Mouse (Mus musculus) intestine, embryonic 14.5 days (tissue): ENCODE data around the gene Elf2. TPM values are rescaled to one million over a fixed set of nuclear protein-coding genes. Genes with fewer than 3 reads are reported as not detected.

Experiments
- ATAC-seq: fragments of 200-750 bp; cut with Nextera tagmentation; replicated peaks from 2 replicates; pipeline ENCODE4 v1.8.0; 2017; ENCODE audit warnings: low read depth, moderate number of reproducible peaks, moderate TSS enrichment, moderate library complexity; ENCODE audit not compliant: low FRiP score, low TSS enrichment
- DNase-seq: peaks from one replicate; pipeline ENCODE4 v3.0.0-alpha.2; 2018; ENCODE audit warnings: low spot score
- H3K27ac ChIP-seq: fragments of 300-500 bp; sonication (generic); 2 replicates; pipeline ENCODE4 v1.5.1; 2014; ENCODE audit warnings: low read depth, mild to moderate bottlenecking, control low read depth
- H3K27me3 ChIP-seq: fragments of 300-500 bp; sonication (generic); replicated peaks from 2 replicates; pipeline ENCODE4 v1.6.1; 2014; ENCODE audit warnings: low read length, control low read depth; ENCODE audit not compliant: control insufficient read depth, insufficient read depth
- H3K36me3 ChIP-seq: fragments of 300-500 bp; sonication (generic); 2 replicates; pipeline ENCODE4 v1.6.1; 2014; ENCODE audit warnings: low read length, control low read depth; ENCODE audit not compliant: control insufficient read depth, insufficient read depth
- H3K4me1 ChIP-seq: fragments of 300-500 bp; sonication (generic); replicated peaks from 2 replicates; pipeline ENCODE4 v1.6.1; 2014; ENCODE audit warnings: low read length, control low read depth, mixed read lengths; ENCODE audit not compliant: control insufficient read depth, insufficient read depth
- H3K4me2 ChIP-seq: fragments of 300-500 bp; sonication (generic); 2 replicates; pipeline ENCODE4 v1.6.1; 2014; ENCODE audit warnings: low read length
- H3K4me3 ChIP-seq: fragments of 300-500 bp; sonication (generic); 2 replicates; pipeline ENCODE4 v1.5.1; 2014; ENCODE audit warnings: low read depth, low read length, control low read depth, mixed read lengths
- H3K9ac ChIP-seq: fragments of 300-500 bp; sonication (generic); 2 replicates; pipeline ENCODE4 v1.6.1; 2014; ENCODE audit warnings: mild to moderate bottlenecking, low read length
- H3K9me3 ChIP-seq: fragments of 300-500 bp; sonication (generic); 2 replicates; pipeline ENCODE4 v1.6.1; 2016; ENCODE audit warnings: low read length, control low read depth; ENCODE audit not compliant: control insufficient read depth
- WGBS: fragments of 180-500 bp; shearing (Covaris S2); extraction: QIAGEN DNeasy Blood & Tissue Kit; methylation state at CpG from one replicate; pipeline ENCODE4 v1.1.7; 2014; 5-methylcytosine and 5-hydroxymethylcytosine counted together
- microRNA-seq: library from miRNA; unstranded; fragments of <30 nt; microRNA quantifications from one replicate; pipeline ENCODE4, GENCODE M21; 2016
- polyA plus RNA-seq: library from polyadenylated mRNA; unstranded; fragments of >200 nt; fragmentation: Nextera tagmentation; extraction: Ambion mirVana; gene quantifications from 2 replicates; pipeline ENCODE4 v1.2.1, GENCODE M21; 2014

Gene Elf2
- polyA plus RNA-seq, 1 experiment from 2014 or later, result 65.1 TPM

DNA sequence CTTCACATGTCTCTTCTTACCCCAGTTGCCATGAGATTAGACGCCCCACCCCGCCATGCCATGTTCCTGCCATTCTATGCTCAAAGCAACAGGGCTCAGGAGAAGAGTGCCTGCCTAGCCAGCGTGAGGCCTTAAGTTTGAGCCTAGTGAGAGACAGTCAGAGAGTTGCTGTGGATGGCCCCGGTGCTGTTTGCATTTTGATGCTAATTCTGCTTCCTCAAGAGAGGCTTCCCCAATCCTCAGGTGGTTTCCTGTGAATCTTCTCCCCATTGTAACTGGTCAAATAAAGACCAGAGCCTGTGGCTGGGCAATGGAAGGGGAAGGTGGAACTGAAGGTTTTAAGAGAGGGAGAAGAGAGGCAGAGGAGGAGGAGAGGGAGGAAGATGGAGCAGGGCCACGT is 131.8 kb downstream of the Elf2 start:
- Histone ChIP-seq H3K4me1 (no peaks in the 10 kb centered on the region), H3K27ac (no peak overlapping the region), H3K9ac (no peak overlapping the region), H3K36me3 (no peaks in the 10 kb centered on the region), H3K9me3 (no peaks in the 10 kb centered on the region), H3K27me3 (no peaks in the 10 kb centered on the region), H3K4me3 (no peak overlapping the region), H3K4me2 (no peak overlapping the region)
- no peak for ATAC-seq
- 65% methylated on average over 5 of the region's 5 CpGs for WGBS
- no peak for DNase-seq

DNA sequence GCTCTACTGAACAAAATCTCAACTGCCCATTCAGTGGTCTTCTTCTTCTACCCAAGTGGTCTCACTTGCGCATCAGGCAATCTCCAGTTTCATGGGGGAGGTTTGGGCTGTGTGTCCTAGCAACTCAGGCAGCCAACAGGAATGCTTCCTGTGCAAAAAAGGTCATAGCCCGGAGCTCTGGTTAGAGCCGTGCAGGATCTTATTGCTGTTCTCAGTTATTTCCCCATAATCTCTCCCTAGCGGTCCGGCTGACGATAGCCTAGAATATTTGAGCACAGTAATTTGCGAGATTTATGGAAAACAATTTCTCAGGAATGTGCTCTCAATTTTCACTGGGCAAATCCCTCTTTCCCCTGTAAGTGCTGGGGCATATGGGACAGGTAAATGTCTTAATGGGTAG is 133.9 kb downstream of the Elf2 start:
- Histone ChIP-seq H3K9ac (no peak overlapping the region), H3K27ac (no peak overlapping the region), H3K4me3 (no peak overlapping the region), H3K4me2 (no peak overlapping the region), H3K27me3 (no peaks in the 10 kb centered on the region), H3K9me3 (no peaks in the 10 kb centered on the region), H3K4me1 (no peaks in the 10 kb centered on the region), H3K36me3 (no peaks in the 10 kb centered on the region)
- DNase-seq (no peak), ATAC-seq (no peak)
- WGBS, result 59% methylated on average over 7 of the region's 7 CpGs

DNA sequence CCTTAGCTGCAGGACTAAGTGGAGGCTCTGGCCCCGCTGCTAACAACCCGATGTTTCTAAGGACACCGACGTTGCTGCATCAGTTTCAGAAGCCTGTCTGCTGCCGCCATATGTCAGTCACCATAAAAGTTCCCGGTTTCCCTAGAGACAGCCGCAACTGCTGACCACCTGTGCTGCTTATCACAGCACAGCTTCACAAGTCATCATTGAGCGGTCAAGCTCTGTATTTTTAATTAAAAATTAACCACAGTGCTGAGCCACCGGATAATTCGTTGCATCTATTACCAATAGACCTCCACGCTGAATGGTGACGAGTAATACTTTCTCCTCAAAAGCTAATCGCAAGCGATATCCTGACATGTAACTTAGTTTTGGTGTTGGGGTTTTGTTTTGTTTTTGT is 135.6 kb downstream of the Elf2 start:
- H3K4me3 ChIP-seq, result no peak overlapping the region
- no peak overlapping the region for H3K9ac ChIP-seq
- no peaks in the 10 kb centered on the region for H3K9me3 ChIP-seq
- no peaks in the 10 kb centered on the region for H3K36me3 ChIP-seq
- no peaks in the 10 kb centered on the region for H3K27me3 ChIP-seq
- 82% methylated on average over 14 of the region's 14 CpGs for WGBS
- H3K27ac ChIP-seq, result no peak overlapping the region
- H3K4me1 ChIP-seq, result no peaks in the 10 kb centered on the region
- no peak for DNase-seq
- ATAC-seq, result no peak
- H3K4me2 ChIP-seq, result no peak overlapping the region

DNA sequence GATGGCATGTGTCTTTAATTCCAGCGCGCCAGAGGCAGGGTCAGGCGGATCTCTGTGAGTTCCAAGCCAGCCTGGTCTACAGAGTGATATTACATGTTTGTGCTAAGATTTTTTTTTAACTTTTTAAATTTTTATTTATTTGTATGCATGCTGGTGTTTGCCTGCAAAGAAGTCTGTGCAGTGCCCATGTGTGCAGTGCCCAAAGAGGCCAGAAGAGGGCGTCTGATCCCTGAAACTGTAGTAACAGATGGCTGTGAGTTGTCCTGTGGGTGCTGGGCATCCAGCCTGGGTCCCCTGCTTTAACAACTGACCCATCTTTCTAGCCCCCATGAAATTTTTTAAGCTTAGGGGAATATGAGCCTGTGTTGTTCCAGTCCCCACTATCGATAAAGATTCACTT is 136.0 kb downstream of the Elf2 start:
- 86% methylated on average over 5 of the region's 5 CpGs for WGBS
- H3K27me3 ChIP-seq, result no peaks in the 10 kb centered on the region
- H3K4me2 ChIP-seq, result no peak overlapping the region
- ATAC-seq, result no peak
- H3K36me3 ChIP-seq, result no peaks in the 10 kb centered on the region
- H3K9ac ChIP-seq, result no peak overlapping the region
- H3K4me3 ChIP-seq, result no peak overlapping the region
- no peaks in the 10 kb centered on the region for H3K4me1 ChIP-seq
- no peaks in the 10 kb centered on the region for H3K9me3 ChIP-seq
- H3K27ac ChIP-seq, result no peak overlapping the region
- no peak for DNase-seq

DNA sequence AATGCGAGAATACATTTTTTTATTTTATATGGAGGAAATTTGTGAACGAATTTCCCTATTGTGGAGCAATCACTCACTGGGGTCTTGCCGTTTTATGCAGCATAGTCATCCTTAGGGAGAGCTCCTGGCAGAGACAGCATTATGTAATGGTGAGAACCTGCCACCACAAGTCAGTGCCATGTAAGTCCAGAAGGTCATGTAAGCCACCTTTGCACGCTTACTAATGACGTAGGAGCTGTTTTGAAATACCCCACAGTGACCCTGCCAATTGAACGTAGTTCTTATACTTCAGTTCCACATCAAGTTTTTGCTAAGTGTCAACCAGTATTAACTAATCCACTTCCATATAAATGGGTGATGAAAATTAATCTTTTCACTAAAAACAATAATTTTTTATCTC is 136.6 kb downstream of the Elf2 start:
- Histone ChIP-seq H3K27ac (no peak overlapping the region), H3K36me3 (no peaks in the 10 kb centered on the region), H3K9ac (no peak overlapping the region), H3K4me1 (no peaks in the 10 kb centered on the region), H3K4me3 (no peak overlapping the region), H3K4me2 (no peak overlapping the region), H3K9me3 (no peaks in the 10 kb centered on the region), H3K27me3 (no peaks in the 10 kb centered on the region)
- ATAC-seq, result no peak
- DNase-seq, result no peak
- WGBS, result 87% methylated on average over 6 of the region's 6 CpGs

Small RNA genes within 50 kb of the gene (microRNA-seq; reads per million reads assigned to microRNA genes)
- not detected for gene Gm24282

Other genes with a start within 250 kb of the Elf2 start
- gene Noct, start 116.2 kb downstream of the Elf2 start, polyA plus RNA-seq, result 7.0 and 7.7 TPM in 2 replicates
- 4.6 and 4.8 TPM in 2 replicates for gene Mgarp, start 56.1 kb upstream of the Elf2 start, polyA plus RNA-seq
- 751 and 824 TPM in 2 replicates for gene Ndufc1, start 68.3 kb upstream of the Elf2 start, polyA plus RNA-seq
- 37.3 and 42.1 TPM in 2 replicates for gene Naa15, start 74.5 kb upstream of the Elf2 start, polyA plus RNA-seq
- gene Rab33b, start 143.3 kb upstream of the Elf2 start, polyA plus RNA-seq, result 20.0 and 20.3 TPM in 2 replicates
- gene Setd7, start 220.2 kb upstream of the Elf2 start, polyA plus RNA-seq, result 4.2 and 5.8 TPM in 2 replicates